In the genomic region with DNA sequence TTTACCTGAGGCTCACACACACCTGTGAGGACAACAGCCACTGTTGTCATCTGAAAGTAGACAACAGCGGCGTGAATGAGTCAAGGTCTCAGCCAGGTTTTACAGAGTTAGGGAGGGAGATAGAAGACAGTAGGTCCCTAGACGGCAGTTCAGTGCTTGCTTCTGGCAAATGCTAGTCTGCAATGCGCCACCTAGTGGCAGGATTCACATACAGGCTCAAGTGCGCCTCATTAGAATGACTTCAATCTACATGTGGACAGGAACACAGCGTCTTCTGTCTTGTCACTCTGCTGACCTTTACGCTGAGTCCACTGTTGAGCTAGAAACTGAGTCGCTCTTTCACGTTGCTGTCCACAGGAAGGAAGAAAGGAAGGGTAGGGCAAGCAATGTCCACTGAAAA, we compare ENCODE assay signal across 8 mouse cellular contexts.
DNase-seq lines count a peak whose midpoint lies in the region; ATAC-seq and TF ChIP-seq lines count a peak whose summit lies in the region.

No protein-coding gene starts in this region.

- TF ChIP-seq POLR2A in MEL (IDR thresholded peaks at IDR 0.05; ENCODE audit: control insufficient read depth in 1 of 2, insufficient read depth in 1 of 2, low read depth in 1 of 2, low read length in 2 of 2, poor library complexity in 1 of 2) = no peak

- no peak for TF ChIP-seq EP300 in MEL (IDR thresholded peaks at IDR 0.05; ENCODE audit: low read depth in 1 of 2, low read length in 2 of 2)

- H3K36me3 ChIP-seq in C2C12 (ENCODE audit: control insufficient read depth, insufficient read depth) = no peaks in the 10 kb centered on the region
- H3K36me3 ChIP-seq in MEL (ENCODE audit: control insufficient read depth in 1 of 2, insufficient read depth in 2 of 2, low read length in 2 of 2) = no peaks in the 10 kb centered on the region
- H3K36me3 ChIP-seq in lung, embryonic 14.5 days (ENCODE audit: insufficient read depth) = no peaks in the 10 kb centered on the region

- peak; percentile 72 for TF ChIP-seq CTCF in C2C12 (IDR thresholded peaks at IDR 0.05; ENCODE audit: control insufficient read depth, insufficient read depth, insufficient read length)
- TF ChIP-seq CTCF in MEL (IDR thresholded peaks at IDR 0.05 in 2 of 3, conservative IDR thresholded peaks at IDR 0.05 in 1 of 3; ENCODE audit: control insufficient read depth in 1 of 3, insufficient read depth in 1 of 3, low read depth in 2 of 3, low read length in 3 of 3, poor library complexity in 1 of 3, severe bottlenecking in 1 of 3) = peak; percentile 88 to 99 (median 97)
- TF ChIP-seq CTCF in lung, embryonic 14.5 days (IDR thresholded peaks at IDR 0.05; ENCODE audit: low read depth) = peak; percentile 95

- ATAC-seq in lung, embryonic 14.5 days (ENCODE audit: insufficient read depth) = peak; percentile 42; the same call in 1 of the 2 replicates

- peaks cover 3% of the 10 kb centered on the region for H3K27me3 ChIP-seq in C2C12 (ENCODE audit: control insufficient read depth, insufficient read depth, insufficient read length)
- no peaks in the 10 kb centered on the region for H3K27me3 ChIP-seq in MEL (ENCODE audit: control insufficient read depth in 1 of 2, insufficient read depth in 2 of 2, low read length in 2 of 2)
- no peaks in the 10 kb centered on the region for H3K27me3 ChIP-seq in lung, embryonic 14.5 days (ENCODE audit: insufficient read depth, low read length)

- no peak overlapping the region for H3K27ac ChIP-seq in MEL (ENCODE audit: control insufficient read depth, low read depth, low read length)
- no peak overlapping the region for H3K27ac ChIP-seq in lung, embryonic 14.5 days (ENCODE audit: low read depth)

- peak; percentile 92 for DNase-seq in MEL (ENCODE audit: low read depth, low spot score)
- DNase-seq in cerebellum, adult 18-20 months = peak; percentile 60 to 72
- peak; percentile 26 to 35 for DNase-seq in gastrocnemius, adult 8-10 months (ENCODE audit: low spot score in 2 of 2)
- DNase-seq in kidney, postnatal 4 days = peak; percentile 84 to 87
- peak; percentile 92 for DNase-seq in lung, embryonic 14.5 days
- DNase-seq in right cerebral cortex, adult 2 months (ENCODE audit: low spot score in 2 of 2) = peak; percentile 67 to 74
- peak; percentile 68 for DNase-seq in urinary bladder, postnatal 25 days (ENCODE audit: low spot score)

- 0 out of 2 replicates have a peak overlapping the region, but pooled peaks have one; percentile 19 for H3K9ac ChIP-seq in MEL (ENCODE audit: control insufficient read depth, low read depth, low read length, poor library complexity, severe bottlenecking)
- no peak overlapping the region for H3K9ac ChIP-seq in lung, embryonic 14.5 days

- 30% methylated on average over 9 of the region's 9 CpGs for WGBS in lung, embryonic 14.5 days

- H3K9me3 ChIP-seq in MEL (replicated peaks; ENCODE audit: insufficient read depth, low read length) = no peaks in the 10 kb centered on the region
- H3K9me3 ChIP-seq in lung, embryonic 14.5 days (ENCODE audit: low read depth, low read length) = no peaks in the 10 kb centered on the region

- H3K4me1 ChIP-seq in MEL (ENCODE audit: control insufficient read depth in 1 of 2, insufficient read depth in 2 of 2, low read length in 2 of 2) = peaks cover 0 to 2% of the 10 kb centered on the region in 2 experiments; a peak in 1 of 4 replicates
- no peaks in the 10 kb centered on the region for H3K4me1 ChIP-seq in lung, embryonic 14.5 days (ENCODE audit: insufficient read depth)

- TF ChIP-seq RAD21 in MEL (IDR thresholded peaks at IDR 0.05; ENCODE audit: low read depth, low read length) = peak; percentile 90

- H3K79me2 ChIP-seq in C2C12 (ENCODE audit: control insufficient read depth, insufficient read depth) = no peaks in the 10 kb centered on the region
- no peaks in the 10 kb centered on the region for H3K79me2 ChIP-seq in MEL (ENCODE audit: control insufficient read depth, insufficient read depth, low read length, poor library complexity)

- no peak overlapping the region for H3K4me2 ChIP-seq in lung, embryonic 14.5 days

- no peaks in the 10 kb centered on the region for H3K79me3 ChIP-seq in C2C12 (ENCODE audit: low read depth)

- no peak overlapping the region for H3ac ChIP-seq in C2C12 (ENCODE audit: control insufficient read depth, insufficient read length, low read depth)

- H3K4me3 ChIP-seq in C2C12 (ENCODE audit: insufficient read depth, poor library complexity, severe bottlenecking) (no peak overlapping the region), MEL (ENCODE audit: control insufficient read depth in 1 of 2, insufficient read depth in 1 of 2, low read depth in 2 of 2, low read length in 2 of 2) (no peak overlapping the region)
- no peak overlapping the region for H3K4me3 ChIP-seq in lung, embryonic 14.5 days (ENCODE audit: low read depth, low read length)

TF ChIP-seq in C2C12, 6 proteins besides CTCF, POLR2A, EP300 and RAD21:
- no peak for TF ChIP-seq FOSL1 (IDR thresholded peaks at IDR 0.05; ENCODE audit: insufficient read depth, low read length, poor library complexity, severe bottlenecking)
- no peak for TF ChIP-seq USF1 (IDR thresholded peaks at IDR 0.05; ENCODE audit: low read depth)
- TF ChIP-seq MYOD1 (IDR thresholded peaks at IDR 0.05; ENCODE audit: control insufficient read depth, insufficient read length, low read depth) = no peak
- no peak for TF ChIP-seq MYOG (IDR thresholded peaks at IDR 0.05; ENCODE audit: control insufficient read depth, extremely low read depth, insufficient read length)

TF ChIP-seq in MEL, 35 proteins besides CTCF, POLR2A, EP300 and RAD21:
- TF ChIP-seq ZC3H11A (IDR thresholded peaks at IDR 0.05; ENCODE audit: low read depth, low read length) (peak; percentile 95), ZKSCAN1 (IDR thresholded peaks at IDR 0.05; ENCODE audit: low read depth, low read length) (no peak), JUND (IDR thresholded peaks at IDR 0.05; ENCODE audit: low read depth, low read length) (0 out of 2 replicates have a peak, but pooled peaks have one; percentile 17), MAX (IDR thresholded peaks at IDR 0.05; ENCODE audit: low read length) (no peak), TAL1 (IDR thresholded peaks at IDR 0.05; ENCODE audit: low read length) (no peak), SMC3 (IDR thresholded peaks at IDR 0.05; ENCODE audit: low read depth, low read length) (peak; percentile 100), POLR2AphosphoS5 (IDR thresholded peaks at IDR 0.05; ENCODE audit: borderline replicate concordance, low read depth, low read length) (no peak), MYC (IDR thresholded peaks at IDR 0.05; ENCODE audit: low read depth, low read length) (0 out of 2 replicates have a peak, but pooled peaks have one; percentile 60)

Comparison
In these comparisons a context has a peak if more than half of its experiments do, and no peak if none do; other contexts are left out.
1. DNase-seq: peak in every context shown above with its lines; median percentile 92 in MEL; 92 in lung, embryonic 14.5 days; 86 in kidney, postnatal 4 days; 70 in right cerebral cortex, adult 2 months; 68 in urinary bladder, postnatal 25 days; 66 in cerebellum, adult 18-20 months; 30 in gastrocnemius, adult 8-10 months.